Comparison of ENCODE assay signal across 15 mouse cellular contexts in genomic region chr1:133856133-133856541, GRCm38 (mm10). TPM values are rescaled to one million over a fixed set of nuclear protein-coding genes. Genes with fewer than 3 reads are reported as not detected.
DNase-seq lines count a peak whose midpoint lies in the region; ATAC-seq and TF ChIP-seq lines count a peak whose summit lies in the region.
"Had no signal": no experiment of that assay in that cellular context is flagged by ENCODE, and none has a peak within 500 bp of the region (broad histone marks: within the 10 kb centered on the region; RNA-seq: fewer than 3 reads in every experiment).

No protein-coding gene starts in this region.

- no peaks in the 10 kb centered on the region for H3K27me3 ChIP-seq in C2C12 (ENCODE audit: control insufficient read depth, insufficient read depth, insufficient read length)
- H3K27me3 ChIP-seq in megakaryocyte, embryonic 14.5 days (replicated peaks) = peaks cover 70% of the 10 kb centered on the region
- no peaks in the 10 kb centered on the region for H3K27me3 ChIP-seq in intestine, embryonic 16.5 days (replicated peaks; ENCODE audit: control insufficient read depth, insufficient read depth, low read length)
- H3K27me3 ChIP-seq: embryonic facial prominence, embryonic 13.5 days had no signal

- no peak for ATAC-seq in intestine, embryonic 16.5 days
- ATAC-seq: inflammation-experienced regulatory T-cells, adult 6 months had no signal

- intact Hi-C loops in left cerebral cortex, postnatal 25 days (cut with DNase I) = no loop called here
- intact Hi-C loops in left cerebral cortex, postnatal 10 days (cut with DNase I) = no loop called here

- no peaks in the 10 kb centered on the region for H3K79me3 ChIP-seq in C2C12 (ENCODE audit: low read depth)

- peaks cover 20% of the 10 kb centered on the region for H3K4me1 ChIP-seq in megakaryocyte, embryonic 14.5 days
- H3K4me1 ChIP-seq in intestine, embryonic 16.5 days (ENCODE audit: control insufficient read depth, insufficient read depth, low read length) = peaks cover 14% of the 10 kb centered on the region; the same call in 1 of the 2 replicates

- no peaks in the 10 kb centered on the region for H3K9me3 ChIP-seq in megakaryocyte, embryonic 14.5 days
- no peaks in the 10 kb centered on the region for H3K9me3 ChIP-seq in intestine, embryonic 16.5 days (ENCODE audit: control insufficient read depth, low read length)
- H3K9me3 ChIP-seq: embryonic facial prominence, embryonic 13.5 days; heart, embryonic 15.5 days; limb, embryonic 13.5 days had no signal

- H3K27ac ChIP-seq in intestine, embryonic 16.5 days (ENCODE audit: low read length) = no peak overlapping the region
- H3K27ac ChIP-seq: gastrocnemius, adult 2 months; heart, embryonic 15.5 days; limb, embryonic 13.5 days had no signal

- WGBS in intestine, embryonic 16.5 days = 44% methylated on average over 11 of the region's 11 CpGs

- no peak overlapping the region for H3ac ChIP-seq in C2C12 (ENCODE audit: control insufficient read depth, insufficient read length, low read depth)

- no peak overlapping the region for H3K4me3 ChIP-seq in C2C12 (ENCODE audit: insufficient read depth, poor library complexity, severe bottlenecking)
- H3K4me3 ChIP-seq in megakaryocyte, embryonic 14.5 days (replicated peaks) = peak overlapping the region; percentile 83
- H3K4me3 ChIP-seq in intestine, embryonic 16.5 days (ENCODE audit: low read length) = no peak overlapping the region
- H3K4me3 ChIP-seq: embryonic facial prominence, embryonic 13.5 days; gastrocnemius, adult 2 months; heart, embryonic 15.5 days had no signal

- no peak overlapping the region for H3K4me2 ChIP-seq in intestine, embryonic 16.5 days (ENCODE audit: low read depth, low read length)

- no peak overlapping the region for H3K9ac ChIP-seq in intestine, embryonic 16.5 days (ENCODE audit: low read depth, low read length)
- H3K9ac ChIP-seq: heart, embryonic 15.5 days; limb, embryonic 13.5 days had no signal

- TF ChIP-seq CTCF in C2C12 (IDR thresholded peaks at IDR 0.05; ENCODE audit: control insufficient read depth, insufficient read depth, insufficient read length) = no peak

- peak; percentile 21 to 63 for DNase-seq in left cerebral cortex, postnatal 25 days (ENCODE audit: low spot score in 2 of 2)
- DNase-seq in left cerebral cortex, postnatal 10 days (ENCODE audit: extremely low spot score in 1 of 2, low spot score in 2 of 2) = no peak
- peak; percentile 85 for DNase-seq in NIH3T3 (ENCODE audit: low read depth)
- no peak for DNase-seq in lung, postnatal 4 days
- no peak for DNase-seq in cerebellum, postnatal 14 days
- DNase-seq: gastrocnemius, adult 2 months; lung, postnatal 10 days; thymus, adult 18-20 months had no signal

- H3K36me3 ChIP-seq in C2C12 (ENCODE audit: control insufficient read depth, insufficient read depth) = no peaks in the 10 kb centered on the region
- no peaks in the 10 kb centered on the region for H3K36me3 ChIP-seq in megakaryocyte, embryonic 14.5 days (replicated peaks; ENCODE audit: low read length)
- no peaks in the 10 kb centered on the region for H3K36me3 ChIP-seq in intestine, embryonic 16.5 days (ENCODE audit: control insufficient read depth, insufficient read depth, low read length)
- H3K36me3 ChIP-seq: embryonic facial prominence, embryonic 13.5 days; heart, embryonic 15.5 days; limb, embryonic 13.5 days had no signal

- no peaks in the 10 kb centered on the region for H3K79me2 ChIP-seq in C2C12 (ENCODE audit: control insufficient read depth, insufficient read depth)

TF ChIP-seq in C2C12, 6 proteins besides CTCF, POLR2A, EP300 and RAD21:
- peak; percentile 45 for TF ChIP-seq MYOD1 (IDR thresholded peaks at IDR 0.05; ENCODE audit: control insufficient read depth, insufficient read length, low read depth)
- TF ChIP-seq MYOG (IDR thresholded peaks at IDR 0.05; ENCODE audit: control insufficient read depth, extremely low read depth, insufficient read length) = no peak

RNA-seq across cellular contexts. Expression of gene Optc, which starts 51.7 kb away (rescaled TPM):
- total RNA-seq in left cerebral cortex, postnatal 25 days (2021) = 1 to 10 TPM in 1 of 2 experiments, under 1 TPM in 1; 0.94 to 2.8 TPM
- total RNA-seq in left cerebral cortex, postnatal 10 days (2021) = 1 to 10 TPM; 2.0 to 2.1 TPM
- 0.27 TPM for polyA plus RNA-seq in C2C12 (2012; fragmentation: generic; extraction: Trizol)
- not detected in 2 replicates for polyA plus RNA-seq in megakaryocyte, embryonic 14.5 days (2012; ENCODE audit: insufficient read depth, low replicate concordance)
- polyA plus RNA-seq in intestine, embryonic 16.5 days (2015; fragmentation: Nextera tagmentation; extraction: Ambion mirVana) = 1.1 and 1.3 TPM in 2 replicates
- polyA plus RNA-seq: inflammation-experienced regulatory T-cells, adult 6 months had no signal

RNA-seq across cellular contexts. Expression of gene Atp2b4, which starts 55.3 kb away (rescaled TPM):
- total RNA-seq in left cerebral cortex, postnatal 25 days (2021) = 100 to 1,000 TPM; 201 to 257 TPM
- 100 to 1,000 TPM; 257 to 273 TPM for total RNA-seq in left cerebral cortex, postnatal 10 days (2021)
- 3.0 TPM for polyA plus RNA-seq in C2C12 (2012; fragmentation: generic; extraction: Trizol)
- 3.9 TPM in 1 of 2 replicates, not detected in the other for polyA plus RNA-seq in megakaryocyte, embryonic 14.5 days (2012; ENCODE audit: insufficient read depth, low replicate concordance)
- 14.8 and 14.9 TPM in 2 replicates for polyA plus RNA-seq in intestine, embryonic 16.5 days (2015; fragmentation: Nextera tagmentation; extraction: Ambion mirVana)

Comparison
In these comparisons a context has a peak if more than half of its experiments do, and no peak if none do; other contexts are left out.
1. DNase-seq: peak in left cerebral cortex, postnatal 25 days (2 of 2) and NIH3T3 (single experiment); none in left cerebral cortex, postnatal 10 days (0 of 2), lung, postnatal 4 days (0 of 2) and cerebellum, postnatal 14 days (0 of 2).